In the genomic region with DNA sequence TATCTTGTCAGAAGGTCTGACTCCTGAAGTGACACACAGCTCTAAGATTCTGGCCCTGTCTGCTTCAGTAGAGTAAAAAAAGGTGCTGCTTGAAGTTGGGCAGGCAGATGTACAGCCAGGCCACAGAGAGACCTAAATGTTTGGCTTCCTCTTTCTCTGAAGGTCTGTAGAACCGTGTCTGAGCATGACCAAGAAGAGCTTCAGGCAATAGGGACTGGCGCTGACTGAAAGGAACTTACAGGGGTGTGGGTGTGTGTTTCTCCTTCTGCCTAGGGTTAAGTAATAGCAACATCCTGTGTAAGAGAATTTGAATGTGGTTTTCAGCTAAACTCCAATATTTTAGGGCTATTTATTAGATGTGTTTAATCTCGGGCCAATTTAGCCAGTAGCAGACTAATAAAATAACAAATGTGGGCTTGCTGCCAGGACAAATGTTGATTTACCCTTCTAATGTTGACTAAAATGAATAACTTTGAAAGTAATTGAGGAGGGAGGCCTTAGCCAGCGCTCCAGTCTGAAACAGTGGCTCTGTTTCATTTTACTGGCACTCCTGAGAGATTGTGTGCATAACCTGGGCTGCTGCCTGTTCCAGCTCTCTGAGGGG, we compare ENCODE assay signal across 9 mouse cellular contexts.
DNase-seq lines count a peak whose midpoint lies in the region; TF ChIP-seq lines count a peak whose summit lies in the region.
"Had no signal": no experiment of that assay in that cellular context is flagged by ENCODE, and none has a peak within 500 bp of the region (broad histone marks: within the 10 kb centered on the region; RNA-seq: fewer than 3 reads in every experiment).

No protein-coding gene starts in this region.

- no peaks in the 10 kb centered on the region for H3K27me3 ChIP-seq in CH12.LX (replicated peaks)

- TF ChIP-seq RAD21 in CH12.LX (IDR thresholded peaks at IDR 0.05; ENCODE audit: low read depth, low read length) = no peak

- peaks cover 11 to 67% of the 10 kb centered on the region in 2 experiments for H3K4me1 ChIP-seq in CH12.LX (ENCODE audit: control insufficient read depth in 1 of 2, insufficient read depth in 2 of 2)

- dilution Hi-C loops in CH12.LX (cut with MboI; ENCODE audit: extremely low pct_ligation_motif_present, extremely low pct_unique_long_range_greater_than_20kb, low sequenced_read_pairs) = no loop called here

- no peaks in the 10 kb centered on the region for H3K9me3 ChIP-seq in CH12.LX (replicated peaks; ENCODE audit: low read length)

- no peak for TF ChIP-seq CTCF in CH12.LX (conservative IDR thresholded peaks at IDR 0.05 in 1 of 2, IDR thresholded peaks at IDR 0.05 in 1 of 2; ENCODE audit: low read depth in 2 of 2, low read length in 2 of 2)

- peak overlapping the region; percentile 35; the same call in 1 of the 2 replicates for H3K9ac ChIP-seq in CH12.LX (ENCODE audit: insufficient read depth, low read depth)

- H3K36me3 ChIP-seq in CH12.LX (replicated peaks in 1 of 2; ENCODE audit: control insufficient read depth in 1 of 2, insufficient read depth in 1 of 2, low read length in 1 of 2) = no peaks in the 10 kb centered on the region

- peak; percentile 7 for DNase-seq in cerebellum, adult 9-11 months
- DNase-seq in cerebellum, adult 11-12 months = no peak
- DNase-seq in CH12.LX (ENCODE audit: extremely low read depth) = peak; percentile 84
- peak; percentile 62 for DNase-seq in heart, adult 8-10 months (ENCODE audit: low spot score)
- peak; percentile 55 to 87 for DNase-seq in kidney, postnatal 25 days
- DNase-seq in naive thymus-derived CD4-positive, alpha-beta T cell, adult 2 months (ENCODE audit: low read depth) = peak; percentile 78
- DNase-seq in testis, postnatal 14 days (ENCODE audit: low spot score) = no peak
- DNase-seq in cerebellum, adult 9-10 months = no peak

- no peak overlapping the region for H3K4me3 ChIP-seq in CH12.LX (replicated peaks in 1 of 3; ENCODE audit: low read depth in 2 of 3, low read length in 2 of 3, poor library complexity in 1 of 3)
- H3K4me3 ChIP-seq: myocyte had no signal

- in situ Hi-C loops in CH12.LX (cut with MboI; ENCODE audit: low pct_ligation_motif_present, low pct_unique_long_range_greater_than_20kb, low sequenced_read_pairs) = no loop called here

- TF ChIP-seq EP300 in CH12.LX (IDR thresholded peaks at IDR 0.05; ENCODE audit: low read length) = peak; percentile 33; the same call in 1 of the 2 replicates

- H3K79me2 ChIP-seq in CH12.LX (replicated peaks; ENCODE audit: control insufficient read depth, extremely low read depth, insufficient read depth, poor library complexity, severe bottlenecking) = no peaks in the 10 kb centered on the region

- TF ChIP-seq POLR2A in CH12.LX (IDR thresholded peaks at IDR 0.05; ENCODE audit: low read depth, low read length) = peak; percentile 43; the same call in 1 of the 2 replicates

- peak overlapping the region; percentile 63 for H3K4me2 ChIP-seq in CH12.LX (ENCODE audit: insufficient read depth, low read depth, poor library complexity, severe bottlenecking)

- H3K27ac ChIP-seq in CH12.LX (ENCODE audit: insufficient read depth, low read depth) = peak overlapping the region; percentile 23

TF ChIP-seq in CH12.LX, 34 proteins besides CTCF, POLR2A, EP300 and RAD21:
- peak; percentile 67 for TF ChIP-seq NRF1 (IDR thresholded peaks at IDR 0.05; ENCODE audit: low read depth, low read length)
- TF ChIP-seq TCF12 (IDR thresholded peaks at IDR 0.05; ENCODE audit: low read depth, low read length) = 0 out of 2 replicates have a peak, but pooled peaks have one; percentile 24
- no peak for TF ChIP-seq HCFC1 (IDR thresholded peaks at IDR 0.05; ENCODE audit: low read depth, low read length)
- TF ChIP-seq ZNF384 (IDR thresholded peaks at IDR 0.05; ENCODE audit: low read depth, low read length) = 0 out of 2 replicates have a peak, but pooled peaks have one; percentile 20
- TF ChIP-seq USF2 (conservative IDR thresholded peaks at IDR 0.05; ENCODE audit: low read depth, low read length) = no peak
- peak; percentile 37; the same call in 1 of the 2 replicates for TF ChIP-seq ETS1 (conservative IDR thresholded peaks at IDR 0.05; ENCODE audit: low read depth, low read length)
- TF ChIP-seq ELF1 (IDR thresholded peaks at IDR 0.05; ENCODE audit: low read depth, low read length) = 0 out of 2 replicates have a peak, but pooled peaks have one; percentile 9
TF ChIP-seq in CH12.LX: peak in this region for 5.

Comparison
In these comparisons a context has a peak if more than half of its experiments do, and no peak if none do; other contexts are left out.
1. DNase-seq: peak in cerebellum, adult 9-11 months (single experiment), CH12.LX (single experiment), heart, adult 8-10 months (single experiment), kidney, postnatal 25 days (2 of 2) and naive thymus-derived CD4-positive, alpha-beta T cell, adult 2 months (single experiment); none in cerebellum, adult 11-12 months (single experiment), testis, postnatal 14 days (single experiment) and cerebellum, adult 9-10 months (single experiment).